Mouse (Mus musculus) erythroblast, embryonic 14.5 days (primary cell): ENCODE measurements around the gene Gng2.

Experiments
- GATA1 ChIP-seq: IDR thresholded peaks from 2 replicates; pipeline ENCODE4 v1.6.1; 2012; ENCODE audit warnings: low read length, inconsistent platforms, mixed read lengths
- TAL1 ChIP-seq: IDR thresholded peaks from 3 replicates; pipeline ENCODE4 v1.6.1; 2012; ENCODE audit warnings: low read length, inconsistent platforms, mixed read lengths

GRCm38 (mm10) chr14:19867286-19867935 is 110.0 kb downstream of the Gng2 start:
- TF ChIP-seq GATA1, result no peak
- TF ChIP-seq TAL1, result no peak
